ENCODE assay signal across 9 mouse cellular contexts in genomic region chr1:131982907-131983306, GRCm38 (mm10). TPM values are rescaled to one million over a fixed set of nuclear protein-coding genes. Genes with fewer than 3 reads are reported as not detected.
DNase-seq lines count a peak whose midpoint lies in the region; ATAC-seq and TF ChIP-seq lines count a peak whose summit lies in the region.
"Had no signal": no experiment of that assay in that cellular context is flagged by ENCODE, and none has a peak within 500 bp of the region (broad histone marks: within the 10 kb centered on the region; RNA-seq: fewer than 3 reads in every experiment).

No protein-coding gene starts in this region.

- TF ChIP-seq POLR2A in heart, adult 2 months (IDR thresholded peaks at IDR 0.05; ENCODE audit: insufficient read depth, low read depth, low read length) = no peak
- TF ChIP-seq POLR2A in cortical plate, adult 2 months (IDR thresholded peaks at IDR 0.05; ENCODE audit: extremely low read depth, insufficient read depth, low read length) = no peak
- TF ChIP-seq POLR2A in kidney, adult 2 months (IDR thresholded peaks at IDR 0.05; ENCODE audit: low read depth, low read length) = no peak

- H3K27me3 ChIP-seq in heart, adult 2 months (ENCODE audit: control insufficient read depth, insufficient read depth, low read length) = no peaks in the 10 kb centered on the region
- peaks cover 10% of the 10 kb centered on the region; the same call in 1 of the 2 replicates for H3K27me3 ChIP-seq in heart, embryonic 10.5 days (ENCODE audit: insufficient read depth, poor library complexity, severe bottlenecking)
- no peaks in the 10 kb centered on the region for H3K27me3 ChIP-seq in kidney, adult 2 months (replicated peaks; ENCODE audit: control insufficient read depth, insufficient read depth, low read length)
- H3K27me3 ChIP-seq in limb, embryonic 11.5 days (ENCODE audit: control insufficient read depth, insufficient read depth, low read length) = no peaks in the 10 kb centered on the region
- no peaks in the 10 kb centered on the region for H3K27me3 ChIP-seq in midbrain, embryonic 15.5 days (replicated peaks)

- peak; percentile 71 to 83 for DNase-seq in heart, adult 2 months
- DNase-seq in heart, embryonic 10.5 days (ENCODE audit: low spot score) = no peak
- peak; percentile 77 for DNase-seq in gastrocnemius, postnatal 10 days
- DNase-seq in kidney, adult 2 months = peak; percentile 77
- peak; percentile 87 for DNase-seq in limb, embryonic 11.5 days (ENCODE audit: low spot score)
- peak; percentile 60 to 81 for DNase-seq in spleen, adult 18-20 months

- ATAC-seq in limb, embryonic 11.5 days (ENCODE audit: insufficient number of reproducible peaks, low FRiP score, low TSS enrichment, low read depth) = no peak
- peak; percentile 84 for ATAC-seq in midbrain, embryonic 15.5 days (replicated peaks)

- no peak overlapping the region for H3K27ac ChIP-seq in heart, adult 2 months
- no peak overlapping the region for H3K27ac ChIP-seq in heart, embryonic 10.5 days
- H3K27ac ChIP-seq in cortical plate, adult 2 months (ENCODE audit: insufficient read depth, low read length) = no peak overlapping the region
- H3K27ac ChIP-seq in kidney, adult 2 months (ENCODE audit: insufficient read depth, low read depth, low read length) = no peak overlapping the region
- no peak overlapping the region for H3K27ac ChIP-seq in limb, embryonic 11.5 days (replicated peaks; ENCODE audit: low read depth, low read length)
- H3K27ac ChIP-seq in midbrain, embryonic 15.5 days = no peak overlapping the region

- H3K79me2 ChIP-seq in heart, adult 2 months (replicated peaks; ENCODE audit: control insufficient read depth, insufficient read depth, low read length) = no peaks in the 10 kb centered on the region

- intact Hi-C loops in heart, adult 2 months (cut with DNase I) = loop anchor here (2.0 to 10.0 kb wide), 2 partner anchors 134 to 252 kb away; no protein-coding TSS in a partner anchor

- H3K4me3 ChIP-seq in heart, adult 2 months = no peak overlapping the region
- no peak overlapping the region for H3K4me3 ChIP-seq in heart, embryonic 10.5 days
- H3K4me3 ChIP-seq in cortical plate, adult 2 months (ENCODE audit: insufficient read depth, low read length) = no peak overlapping the region
- no peak overlapping the region for H3K4me3 ChIP-seq in kidney, adult 2 months (ENCODE audit: insufficient read depth, low read depth, low read length)
- no peak overlapping the region for H3K4me3 ChIP-seq in limb, embryonic 11.5 days (ENCODE audit: low read depth, low read length)
- no peak overlapping the region for H3K4me3 ChIP-seq in midbrain, embryonic 15.5 days
- H3K4me3 ChIP-seq: myocyte had no signal

- H3K9me3 ChIP-seq in heart, embryonic 10.5 days = no peaks in the 10 kb centered on the region
- H3K9me3 ChIP-seq in limb, embryonic 11.5 days (ENCODE audit: control insufficient read depth, low read length) = no peaks in the 10 kb centered on the region
- H3K9me3 ChIP-seq in midbrain, embryonic 15.5 days = no peaks in the 10 kb centered on the region

- TF ChIP-seq CTCF in heart, adult 2 months (IDR thresholded peaks at IDR 0.05) = no peak; the same call in 1 of the 2 replicates
- peak; percentile 97 for TF ChIP-seq CTCF in cortical plate, adult 2 months (IDR thresholded peaks at IDR 0.05; ENCODE audit: extremely low read depth, insufficient read depth, low read length)
- peak; percentile 96 for TF ChIP-seq CTCF in kidney, adult 2 months (conservative IDR thresholded peaks at IDR 0.05; ENCODE audit: insufficient read depth, insufficient read length, low read depth, low read length)

- peaks cover 1% of the 10 kb centered on the region; the same call in 1 of the 2 replicates for H3K4me1 ChIP-seq in heart, adult 2 months (ENCODE audit: control insufficient read depth, insufficient read depth, low read length)
- no peaks in the 10 kb centered on the region for H3K4me1 ChIP-seq in heart, embryonic 10.5 days
- no peaks in the 10 kb centered on the region for H3K4me1 ChIP-seq in cortical plate, adult 2 months (ENCODE audit: control insufficient read depth, insufficient read depth, low read length)
- no peaks in the 10 kb centered on the region for H3K4me1 ChIP-seq in kidney, adult 2 months (ENCODE audit: control insufficient read depth, insufficient read depth, low read length)
- no peaks in the 10 kb centered on the region for H3K4me1 ChIP-seq in limb, embryonic 11.5 days (ENCODE audit: control insufficient read depth, insufficient read depth, low read length)
- 0 out of 2 replicates have a peak, but pooled peaks cover 5% of the 10 kb centered on the region for H3K4me1 ChIP-seq in midbrain, embryonic 15.5 days

- 12% methylated on average over 5 of the region's 5 CpGs for WGBS in heart, adult 2 months
- 12% methylated on average over 5 of the region's 5 CpGs for WGBS in heart, embryonic 10.5 days
- 9% methylated on average over 5 of the region's 5 CpGs for WGBS in kidney, adult 2 months
- 11% methylated on average over 5 of the region's 5 CpGs for WGBS in limb, embryonic 11.5 days
- 17% methylated on average over 5 of the region's 5 CpGs for WGBS in midbrain, embryonic 15.5 days

- no peak overlapping the region for H3K9ac ChIP-seq in heart, adult 2 months (ENCODE audit: low read depth, low read length)
- no peak overlapping the region for H3K9ac ChIP-seq in limb, embryonic 11.5 days (ENCODE audit: low read length)
- H3K9ac ChIP-seq in midbrain, embryonic 15.5 days = no peak overlapping the region

- no peak overlapping the region for H3K4me2 ChIP-seq in limb, embryonic 11.5 days (ENCODE audit: low read depth, severe bottlenecking)
- H3K4me2 ChIP-seq in midbrain, embryonic 15.5 days = no peak overlapping the region

- H3K36me3 ChIP-seq in heart, adult 2 months (ENCODE audit: control insufficient read depth, insufficient read depth, low read length) = no peaks in the 10 kb centered on the region
- H3K36me3 ChIP-seq in heart, embryonic 10.5 days = no peaks in the 10 kb centered on the region
- no peaks in the 10 kb centered on the region for H3K36me3 ChIP-seq in kidney, adult 2 months (ENCODE audit: control insufficient read depth, insufficient read depth, low read length)
- no peaks in the 10 kb centered on the region for H3K36me3 ChIP-seq in limb, embryonic 11.5 days (ENCODE audit: control insufficient read depth, insufficient read depth, low read length)
- no peaks in the 10 kb centered on the region for H3K36me3 ChIP-seq in midbrain, embryonic 15.5 days (replicated peaks)

- TF ChIP-seq EP300 in heart, adult 2 months (IDR thresholded peaks at IDR 0.05; ENCODE audit: insufficient read depth, low read depth, low read length) = peak; percentile 58; the same call in 1 of the 2 replicates

RNA-seq across cellular contexts. Expression of gene Slc45a3, which starts 20.1 kb away (rescaled TPM):
- 1 to 10 TPM; 3.8 to 7.0 TPM for total RNA-seq in heart, adult 2 months (2021)
- 5.5 and 6.4 TPM in 2 replicates for polyA plus RNA-seq in heart, adult 2 months (2012; rRNA removed)
- 1.1 and 1.9 TPM in 2 replicates for polyA plus RNA-seq in heart, embryonic 10.5 days (2016; fragmentation: Nextera tagmentation; extraction: Ambion mirVana)
- 1.6 and 2.0 TPM in 2 replicates for polyA plus RNA-seq in cortical plate, adult 2 months (2012; rRNA removed)
- total RNA-seq in gastrocnemius, postnatal 10 days (2021) = 1 to 10 TPM in 1 of 2 experiments, under 1 TPM in 1; 0.87 to 1.7 TPM
- polyA plus RNA-seq in kidney, adult 2 months (2012; rRNA removed) = 30.5 and 37.8 TPM in 2 replicates
- polyA plus RNA-seq in limb, embryonic 11.5 days (2014; fragmentation: Nextera tagmentation; extraction: Ambion mirVana) = 1.7 and 2.3 TPM in 2 replicates
- 1.9 and 3.5 TPM in 2 replicates for polyA plus RNA-seq in midbrain, embryonic 15.5 days (2015; fragmentation: Nextera tagmentation; extraction: Ambion mirVana)

RNA-seq across cellular contexts. Expression of gene Elk4, which starts 24.5 kb away (rescaled TPM):
- total RNA-seq in heart, adult 2 months (2021) = 10 to 100 TPM; 76.5 to 77.4 TPM
- 20.8 and 32.7 TPM in 2 replicates for polyA plus RNA-seq in heart, adult 2 months (2012; rRNA removed)
- 12.2 and 15.3 TPM in 2 replicates for polyA plus RNA-seq in heart, embryonic 10.5 days (2016; fragmentation: Nextera tagmentation; extraction: Ambion mirVana)
- 20.1 and 20.3 TPM in 2 replicates for polyA plus RNA-seq in cortical plate, adult 2 months (2012; rRNA removed)
- total RNA-seq in gastrocnemius, postnatal 10 days (2021) = 10 to 100 TPM; 76.7 to 86.1 TPM
- polyA plus RNA-seq in kidney, adult 2 months (2012; rRNA removed) = 18.4 and 27.8 TPM in 2 replicates
- polyA plus RNA-seq in limb, embryonic 11.5 days (2014; fragmentation: Nextera tagmentation; extraction: Ambion mirVana) = 17.1 and 20.8 TPM in 2 replicates
- polyA plus RNA-seq in midbrain, embryonic 15.5 days (2015; fragmentation: Nextera tagmentation; extraction: Ambion mirVana) = 12.7 and 13.1 TPM in 2 replicates
